Mouse (Mus musculus): Measurements from ENCODE around the gene Chchd1.
A peak's percentile ranks its signal among the peaks of the same experiment; 100 is the strongest.

DNA sequence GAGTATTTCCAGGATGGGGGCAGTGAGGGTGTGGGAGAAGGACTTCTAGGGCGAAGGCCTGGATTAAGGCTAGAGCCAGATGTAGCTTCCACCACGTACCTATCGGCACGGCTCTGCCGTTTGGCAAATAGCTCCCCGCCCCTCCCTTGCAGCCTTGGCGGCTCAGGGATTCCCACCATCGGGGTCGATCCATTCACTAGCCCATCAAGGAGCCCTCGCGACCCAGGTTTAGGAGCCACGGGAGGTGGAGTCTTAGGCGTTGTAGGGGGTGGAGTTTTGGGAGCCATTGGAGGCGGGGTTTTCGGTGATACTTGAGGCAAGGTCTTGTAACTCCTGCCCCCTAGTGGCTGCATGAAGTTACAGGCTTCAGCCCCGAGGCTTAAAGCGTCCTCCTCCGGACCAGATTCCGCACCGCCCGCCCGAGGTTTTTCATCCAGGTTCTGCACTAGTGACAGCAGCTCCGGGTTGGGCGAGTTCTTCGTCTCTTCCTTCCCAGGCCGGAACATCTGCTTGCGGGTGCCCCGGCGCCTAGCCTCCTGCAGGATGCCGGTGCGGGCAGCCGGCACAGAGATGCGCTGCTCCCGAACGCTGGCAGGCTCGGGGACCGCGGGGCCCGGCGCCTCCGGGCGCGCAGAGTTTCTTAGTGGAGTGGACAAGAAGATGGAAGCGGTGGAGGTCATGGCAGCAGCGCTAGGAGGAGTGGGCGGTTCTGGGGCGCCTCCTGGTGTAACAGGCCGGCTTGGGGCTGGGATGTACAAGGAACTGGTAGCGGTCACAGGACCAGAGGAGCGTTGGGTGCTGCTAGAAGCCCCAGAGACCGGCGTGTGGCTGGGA, 41.8 kb upstream of the Chchd1 start:
- TF ChIP-seq POLR2A (IDR thresholded peaks at IDR 0.05; ENCODE audit: insufficient read depth, low read length) (peak; percentile 77), CTCF (IDR thresholded peaks at IDR 0.05; ENCODE audit: low read depth, low read length) (peak; percentile 84)

Measured in ES-Bruce4 (cell line).